Mouse (Mus musculus) kidney, embryonic 14.5 days (tissue): ENCODE measurements around the gene Alox12b. TPM values are rescaled to one million over a fixed set of nuclear protein-coding genes. Genes with fewer than 3 reads are reported as not detected.

Experiments
- ATAC-seq: fragments of 200-750 bp; cut with Nextera tagmentation; 2 replicates; pipeline ENCODE4 v1.8.0; 2017; ENCODE audit warnings: moderate number of reproducible peaks, mild to moderate bottlenecking, moderate TSS enrichment, moderate library complexity; ENCODE audit not compliant: low FRiP score, low TSS enrichment
- H3K27ac ChIP-seq: fragments of 300-500 bp; sonication (generic); 2 replicates; pipeline ENCODE4 v1.5.1; 2014; ENCODE audit warnings: low read depth, mild to moderate bottlenecking, low read length, moderate library complexity, mixed read lengths
- H3K27me3 ChIP-seq: fragments of 300-500 bp; sonication (generic); 2 replicates; pipeline ENCODE4 v1.6.1; 2014; ENCODE audit warnings: mild to moderate bottlenecking, low read length; ENCODE audit not compliant: control insufficient read depth, insufficient read depth
- H3K36me3 ChIP-seq: fragments of 300-500 bp; sonication (generic); 2 replicates; pipeline ENCODE4 v1.6.1; 2014; ENCODE audit warnings: low read length, mixed read lengths; ENCODE audit not compliant: control insufficient read depth, insufficient read depth
- H3K4me1 ChIP-seq: fragments of 300-500 bp; sonication (generic); 2 replicates; pipeline ENCODE4 v1.6.1; 2014; ENCODE audit warnings: low read length, mixed read lengths; ENCODE audit not compliant: control insufficient read depth, insufficient read depth
- H3K4me2 ChIP-seq: fragments of 300-500 bp; sonication (generic); replicated peaks from 2 replicates; pipeline ENCODE4 v1.6.1; 2014; ENCODE audit warnings: low read depth, mild to moderate bottlenecking, low read length
- H3K4me3 ChIP-seq: fragments of 300-500 bp; sonication (generic); 2 replicates; pipeline ENCODE4 v1.5.1; 2014; ENCODE audit warnings: mild to moderate bottlenecking, low read length
- H3K9ac ChIP-seq: fragments of 300-500 bp; sonication (generic); 2 replicates; pipeline ENCODE4 v1.6.1; 2014; ENCODE audit warnings: low read depth, mild to moderate bottlenecking, low read length, moderate library complexity
- H3K9me3 ChIP-seq: fragments of 300-500 bp; sonication (generic); 2 replicates; pipeline ENCODE4 v1.6.1; 2016; ENCODE audit warnings: low read length; ENCODE audit not compliant: control insufficient read depth
- WGBS: fragments of 180-500 bp; shearing (Covaris S2); extraction: QIAGEN DNeasy Blood & Tissue Kit; methylation state at CpG from one replicate; pipeline ENCODE4 v1.1.7; 2014; 5-methylcytosine and 5-hydroxymethylcytosine counted together
- polyA plus RNA-seq: library from polyadenylated mRNA; unstranded; fragments of >200 nt; fragmentation: Nextera tagmentation; extraction: Ambion mirVana; gene quantifications from 2 replicates; pipeline ENCODE4 v1.2.1, GENCODE M21; 2014

The Alox12b gene
- polyA plus RNA-seq, 1 experiment from 2014 or later = 0.28 TPM

- H3K27ac ChIP-seq = no peak overlapping the region
- H3K9ac ChIP-seq = no peak overlapping the region
- no peak overlapping the region for H3K4me3 ChIP-seq
- no peaks in the 10 kb centered on the region for H3K27me3 ChIP-seq
- no peak overlapping the region for H3K4me2 ChIP-seq
- H3K4me1 ChIP-seq = no peaks in the 10 kb centered on the region
- no peaks in the 10 kb centered on the region for H3K36me3 ChIP-seq
- ATAC-seq = no peak
- 93% methylated on average over 5 of the region's 5 CpGs for WGBS
- no peaks in the 10 kb centered on the region for H3K9me3 ChIP-seq
Observed at GRCm38 (mm10) chr11:69148451-69148960, 8.3 kb upstream of the Alox12b start.

GRCm38 (mm10) chr11:69149728-69150127 is 7.1 kb upstream of the Alox12b start:
- Histone ChIP-seq H3K9ac (no peak overlapping the region), H3K4me3 (no peak overlapping the region), H3K9me3 (no peaks in the 10 kb centered on the region), H3K27ac (no peak overlapping the region), H3K36me3 (no peaks in the 10 kb centered on the region), H3K4me2 (no peak overlapping the region), H3K27me3 (no peaks in the 10 kb centered on the region), H3K4me1 (no peaks in the 10 kb centered on the region)
- ATAC-seq = no peak
- WGBS = 77% methylated on average over 6 of the region's 6 CpGs

- 5% methylated on average over 7 of the region's 7 CpGs for WGBS
- Histone ChIP-seq H3K4me1 (no peaks in the 10 kb centered on the region), H3K4me2 (peak overlapping the region; percentile 33), H3K36me3 (no peaks in the 10 kb centered on the region), H3K27me3 (no peaks in the 10 kb centered on the region), H3K27ac (no peak overlapping the region), H3K9ac (no peak overlapping the region), H3K9me3 (no peaks in the 10 kb centered on the region), H3K4me3 (peak overlapping the region; percentile 10; the same call in 1 of the 2 replicates)
- ATAC-seq = no peak
Observed at GRCm38 (mm10) chr11:69150444-69150843, 6.3 kb upstream of the Alox12b start.

- peak overlapping the region; percentile 10; the same call in 1 of the 2 replicates for H3K4me3 ChIP-seq
Observed at GRCm38 (mm10) chr11:69151004-69151403, 5.8 kb upstream of the Alox12b start.

GRCm38 (mm10) chr11:69153831-69154230 is 3.0 kb upstream of the Alox12b start:
- ATAC-seq = no peak
- Histone ChIP-seq H3K36me3 (no peaks in the 10 kb centered on the region), H3K4me3 (no peak overlapping the region), H3K4me1 (peaks cover 8% of the 10 kb centered on the region; the same call in 1 of the 2 replicates), H3K9me3 (no peaks in the 10 kb centered on the region), H3K27me3 (peaks cover 14% of the 10 kb centered on the region), H3K9ac (no peak overlapping the region), H3K27ac (no peak overlapping the region), H3K4me2 (no peak overlapping the region)
- WGBS = 86% methylated on average over 8 of the region's 8 CpGs

More at GRCm38 (mm10) chr11:69151004-69151403, 5.8 kb upstream of the Alox12b start:
- WGBS = 57% methylated on average over 6 of the region's 6 CpGs
- no peaks in the 10 kb centered on the region for H3K36me3 ChIP-seq
- peak overlapping the region; percentile 33 for H3K4me2 ChIP-seq
- no peak for ATAC-seq
- no peaks in the 10 kb centered on the region for H3K9me3 ChIP-seq
- H3K27me3 ChIP-seq = no peaks in the 10 kb centered on the region
- no peak overlapping the region for H3K27ac ChIP-seq
- H3K9ac ChIP-seq = 0 out of 2 replicates have a peak overlapping the region, but pooled peaks have one; percentile 28
- no peaks in the 10 kb centered on the region for H3K4me1 ChIP-seq

GRCm38 (mm10) chr11:69155351-69155750 is 1.4 kb upstream of the Alox12b start:
- no peak overlapping the region for H3K4me2 ChIP-seq
- peaks cover 14% of the 10 kb centered on the region for H3K27me3 ChIP-seq
- H3K36me3 ChIP-seq = no peaks in the 10 kb centered on the region
- no peak overlapping the region for H3K9ac ChIP-seq
- no peak overlapping the region for H3K4me3 ChIP-seq
- no peaks in the 10 kb centered on the region for H3K9me3 ChIP-seq
- 59% methylated on average over 1 of the region's 1 CpGs for WGBS
- H3K27ac ChIP-seq = no peak overlapping the region
- ATAC-seq = no peak
- H3K4me1 ChIP-seq = peaks cover 8% of the 10 kb centered on the region; the same call in 1 of the 2 replicates

GRCm38 (mm10) chr11:69169313-69169712 is 12.5 kb downstream of the Alox12b start:
- Histone ChIP-seq H3K4me2 (no peak overlapping the region), H3K36me3 (no peaks in the 10 kb centered on the region), H3K9me3 (no peaks in the 10 kb centered on the region), H3K27me3 (no peaks in the 10 kb centered on the region), H3K4me3 (no peak overlapping the region), H3K9ac (no peak overlapping the region), H3K27ac (no peak overlapping the region), H3K4me1 (0 out of 2 replicates have a peak, but pooled peaks cover 3% of the 10 kb centered on the region)
- WGBS = 86% methylated on average over 12 of the region's 12 CpGs
- no peak for ATAC-seq

GRCm38 (mm10) chr11:69171626-69172025 is 14.8 kb downstream of the Alox12b start:
- no peak for ATAC-seq
- Histone ChIP-seq H3K27ac (no peak overlapping the region), H3K9ac (no peak overlapping the region), H3K36me3 (no peaks in the 10 kb centered on the region), H3K9me3 (no peaks in the 10 kb centered on the region), H3K4me2 (no peak overlapping the region), H3K27me3 (no peaks in the 10 kb centered on the region), H3K4me1 (0 out of 2 replicates have a peak, but pooled peaks cover 3% of the 10 kb centered on the region), H3K4me3 (no peak overlapping the region)
- WGBS = 26% methylated on average over 7 of the region's 7 CpGs

GRCm38 (mm10) chr11:69172606-69173005 is 15.8 kb downstream of the Alox12b start:
- Histone ChIP-seq H3K4me1 (0 out of 2 replicates have a peak, but pooled peaks cover 3% of the 10 kb centered on the region), H3K36me3 (no peaks in the 10 kb centered on the region), H3K27me3 (no peaks in the 10 kb centered on the region), H3K4me3 (no peak overlapping the region), H3K27ac (no peak overlapping the region), H3K9ac (no peak overlapping the region), H3K4me2 (no peak overlapping the region), H3K9me3 (no peaks in the 10 kb centered on the region)
- WGBS = 73% methylated on average over 2 of the region's 2 CpGs
- ATAC-seq = no peak
